Mouse (Mus musculus) cerebellum, adult 11-12 months (tissue): ENCODE results near the gene Tbp.

Source experiments
- DNase-seq: peaks from one replicate; pipeline ENCODE4 v3.0.0; 2022

Tbp gene

DNA sequence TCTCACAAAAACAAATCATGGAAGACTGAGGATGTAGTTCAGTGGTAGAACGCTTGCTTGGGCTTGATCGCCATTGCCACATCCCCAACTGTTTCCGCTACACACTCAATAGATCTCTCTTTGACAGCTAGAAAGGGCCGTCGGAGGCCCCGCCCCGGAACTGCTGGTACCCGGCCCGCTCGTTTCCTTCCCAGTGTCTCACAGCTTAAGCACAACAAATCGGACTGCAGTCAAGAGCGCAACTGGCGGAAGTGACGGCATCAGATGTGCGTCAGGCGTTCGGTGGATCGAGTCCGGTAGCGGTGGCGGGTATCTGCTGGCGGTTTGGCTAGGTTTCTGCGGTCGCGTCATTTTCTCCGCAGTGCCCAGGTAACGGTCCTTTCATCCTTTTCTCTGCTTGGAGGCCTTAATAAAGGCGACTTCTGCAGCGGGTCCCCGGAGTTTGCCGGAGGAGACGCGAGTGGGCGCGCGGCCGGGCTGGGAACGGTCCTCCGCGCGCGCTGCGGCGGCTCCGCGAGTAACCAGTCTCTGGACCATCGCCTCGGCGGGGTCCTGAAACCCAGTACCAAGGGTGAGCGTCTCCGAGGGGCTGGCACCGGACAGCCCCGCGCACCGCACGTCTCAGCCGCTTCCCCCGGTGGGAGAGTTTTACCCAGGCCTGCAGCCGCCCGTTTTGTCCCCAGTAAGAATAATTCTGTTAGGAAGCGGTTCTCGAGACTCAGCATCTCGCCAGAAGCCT is at the start of gene Tbp, which contains the start of gene Psmb1:
Gene Tbp (plus strand): TSS at position 233 of the 739 bp plus-strand sequence.
Gene Psmb1 (minus strand): TSS at position 96 of the 739 bp plus-strand sequence.
- peak; percentile 96 for DNase-seq

DNA sequence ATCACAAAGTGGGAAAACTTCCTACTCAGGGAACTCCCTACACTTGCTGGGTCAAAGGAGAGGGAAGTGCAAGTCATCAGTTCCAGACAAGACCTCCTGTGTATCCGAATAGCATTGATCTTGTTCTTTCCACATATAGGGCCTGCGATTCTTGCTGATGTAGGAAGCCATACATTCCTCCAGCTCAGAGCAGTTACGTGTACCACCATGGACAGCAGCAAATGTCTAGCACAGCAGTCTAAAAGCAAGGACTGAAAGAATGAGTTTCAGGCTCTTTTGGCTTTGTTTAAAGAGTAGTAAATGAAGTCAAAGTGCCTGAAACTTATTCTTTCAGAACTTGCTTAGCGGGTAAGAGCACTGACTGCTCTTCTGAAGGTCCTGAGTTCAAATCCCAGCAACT is 44.5 kb upstream of the Tbp start:
- no peak for DNase-seq

DNA sequence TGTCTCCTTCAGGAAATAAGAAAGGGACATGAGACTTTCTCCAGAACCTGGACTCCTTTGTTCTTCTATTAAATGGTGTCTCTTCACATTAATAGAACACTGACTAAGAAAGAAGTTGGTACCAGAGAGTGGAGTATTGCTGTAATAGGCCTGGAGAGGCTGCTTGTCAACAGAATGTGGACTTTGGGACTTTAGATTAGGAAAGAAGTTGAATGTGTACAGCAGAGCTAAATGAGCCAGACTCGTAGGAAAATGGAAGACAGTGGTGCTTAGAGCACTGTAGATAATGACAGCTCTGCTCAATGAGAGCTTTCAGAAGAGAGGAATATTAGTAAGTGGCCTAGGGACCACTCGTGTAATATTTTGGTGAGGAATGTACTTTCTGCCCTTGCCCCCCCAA is 43.1 kb upstream of the Tbp start:
- DNase-seq = no peak

DNA sequence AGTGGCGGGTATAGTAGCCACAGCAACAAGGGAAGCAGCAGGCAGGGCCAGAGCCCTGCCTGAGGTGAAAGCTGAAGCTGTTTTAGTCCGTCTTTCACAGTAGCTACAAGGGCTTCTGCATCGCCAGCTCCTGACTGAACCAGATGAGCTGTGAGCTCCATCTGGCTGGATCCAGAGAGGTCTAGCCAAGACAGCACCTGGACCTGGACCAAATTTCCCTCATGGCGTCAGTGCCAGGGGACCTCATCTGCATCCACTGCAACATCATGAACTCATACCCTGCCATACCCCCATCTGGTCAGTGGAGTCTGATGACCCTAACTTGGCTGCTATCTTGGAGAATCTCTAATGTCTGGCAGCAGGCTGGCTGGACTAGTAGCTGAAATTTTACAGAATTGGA is 39.9 kb upstream of the Tbp start:
- no peak for DNase-seq

DNA sequence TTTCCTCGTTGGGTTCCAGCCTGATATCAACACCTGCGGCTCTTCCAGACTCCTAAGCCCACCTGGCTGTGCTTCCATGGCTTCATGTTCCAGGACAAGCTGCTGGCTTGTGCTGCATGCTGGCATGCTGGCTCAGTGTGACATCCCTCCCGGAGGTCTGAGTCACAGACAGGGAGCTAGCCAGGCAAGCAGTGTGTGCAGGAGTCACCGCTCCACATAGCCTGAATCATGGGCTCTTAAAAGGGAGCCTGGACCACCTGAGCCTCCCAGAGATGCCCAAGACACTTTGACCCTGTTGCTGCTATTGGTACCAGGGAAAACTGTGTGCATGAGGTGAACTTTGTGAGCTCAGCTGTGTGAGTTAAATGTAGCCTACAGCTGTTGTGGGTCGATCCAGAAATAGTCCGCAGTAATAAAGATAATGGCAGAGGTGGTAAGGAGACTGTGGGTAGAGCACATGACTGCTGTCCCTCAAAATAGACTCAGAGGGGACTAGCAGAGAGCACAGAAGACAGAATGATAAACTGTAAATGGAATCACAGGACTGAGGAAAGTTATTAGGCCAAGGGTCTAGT is 37.7 kb upstream of the Tbp start:
- no peak for DNase-seq

DNA sequence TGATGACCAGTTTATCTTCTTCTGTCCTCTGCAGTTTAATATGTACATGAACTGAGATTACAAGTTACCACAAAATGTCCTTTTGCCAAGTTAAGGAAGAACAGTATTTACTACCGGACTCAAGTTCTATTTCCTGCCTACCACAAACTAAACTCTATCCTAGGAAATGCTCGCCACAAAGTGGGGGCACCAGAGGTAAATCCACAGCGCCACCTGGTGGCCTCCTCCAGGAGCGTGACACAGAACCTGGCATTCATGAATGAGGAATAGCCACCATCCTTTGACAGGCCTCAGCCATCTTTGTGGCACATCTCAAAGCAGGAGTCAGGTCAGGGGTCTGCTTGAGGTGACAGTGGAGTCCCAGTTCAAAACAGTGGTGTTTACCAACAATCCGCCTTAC is 32.0 kb upstream of the Tbp start:
- DNase-seq = peak; percentile 17

DNA sequence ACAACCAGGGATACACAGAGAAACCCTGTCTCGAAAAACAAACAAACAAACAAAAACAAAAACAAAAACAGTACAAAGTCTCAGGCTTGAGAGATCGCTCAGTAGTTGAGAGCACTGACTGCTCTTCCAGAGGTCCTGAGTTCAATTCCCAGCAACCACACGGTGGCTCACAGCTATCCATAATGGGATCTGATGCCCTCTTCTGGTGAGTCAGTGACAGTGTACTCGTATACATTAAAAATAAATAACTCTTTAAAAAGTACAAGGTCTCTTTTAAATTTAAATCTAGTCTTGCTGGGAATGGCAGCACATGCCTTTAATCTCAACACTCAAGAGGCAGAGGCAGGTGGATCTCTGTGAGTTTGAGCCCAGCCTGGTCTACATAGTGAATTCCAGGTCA is 27.0 kb upstream of the Tbp start:
- DNase-seq = no peak

DNA sequence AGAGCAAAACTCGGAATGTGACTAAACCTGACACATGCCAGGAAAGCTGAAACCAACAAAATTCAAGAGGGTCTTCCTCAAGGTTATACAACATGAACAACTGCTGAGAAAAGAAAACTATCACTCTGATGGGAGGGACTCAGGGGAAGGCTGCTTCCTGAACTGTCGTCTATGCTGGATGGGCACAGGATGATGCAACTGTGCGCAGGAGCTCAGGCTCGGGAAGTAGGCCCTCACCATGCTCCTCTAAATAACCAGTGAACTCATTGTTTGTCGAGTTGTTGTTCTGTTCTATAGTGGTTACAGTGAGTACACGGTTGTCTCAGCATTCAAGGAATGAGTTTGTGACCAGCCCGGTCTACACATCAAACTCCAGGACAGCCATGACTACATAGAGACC is 9.1 kb upstream of the Tbp start:
- DNase-seq = no peak

DNA sequence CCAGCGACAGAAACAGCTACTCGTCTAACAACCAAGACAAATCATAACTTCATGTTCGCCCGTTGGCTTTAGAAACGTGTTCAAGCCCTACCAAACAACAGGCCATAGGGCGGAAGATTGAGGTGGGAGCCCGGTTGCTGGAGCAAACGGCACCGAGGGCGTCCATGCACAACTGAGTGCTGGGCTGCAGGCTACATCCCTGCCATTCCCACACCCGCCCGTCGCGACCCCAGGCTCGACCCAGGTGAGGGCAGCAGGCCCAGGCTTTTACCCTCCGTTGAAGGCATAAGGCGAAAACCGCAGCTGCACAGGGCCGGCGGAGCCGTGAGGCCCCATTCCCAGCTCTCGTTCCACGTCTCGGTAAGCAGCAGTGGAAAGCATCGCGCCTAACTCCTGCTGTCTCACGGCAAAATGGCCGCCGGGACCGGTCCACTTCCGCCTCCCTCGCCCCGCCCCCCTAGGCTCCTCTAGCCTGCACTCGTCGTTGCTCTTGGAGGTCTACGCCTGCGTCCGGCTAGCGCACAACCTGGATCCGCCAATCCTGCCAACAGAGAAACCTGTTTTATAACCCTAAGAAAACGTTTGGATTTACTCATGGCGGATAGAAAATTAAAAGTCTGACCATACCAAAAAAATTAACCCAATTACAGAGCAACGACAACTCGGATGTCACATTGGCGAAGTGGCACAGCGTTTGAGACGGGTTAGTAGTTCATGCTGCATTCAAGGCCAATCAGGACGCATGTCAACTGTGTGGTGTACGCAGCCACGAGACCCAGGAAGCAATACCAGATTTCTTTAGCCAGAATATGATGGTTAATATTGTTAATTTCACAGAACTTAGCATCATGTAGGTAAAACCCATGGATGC is 1.6 kb upstream of the Tbp start:
- peak; percentile 92 for DNase-seq

DNA sequence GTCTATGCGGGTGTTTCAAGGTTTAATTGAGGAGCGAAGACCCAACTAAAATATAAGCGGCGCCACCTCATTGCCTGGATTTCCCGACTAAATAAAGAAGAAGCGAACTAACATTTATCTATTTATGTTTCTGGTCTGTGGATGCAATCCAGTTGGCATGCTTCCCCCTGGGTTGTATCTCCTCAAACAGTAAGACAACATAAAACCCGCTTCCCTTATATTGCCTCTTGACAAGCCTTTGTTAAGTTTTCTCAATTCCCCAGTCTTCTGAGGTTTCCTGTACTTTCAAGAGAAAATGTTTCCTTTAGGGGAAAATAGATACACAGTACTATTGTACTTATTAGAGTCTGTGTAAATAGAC is 955 bp upstream of the Tbp start:
- DNase-seq = peak; percentile 43

DNA sequence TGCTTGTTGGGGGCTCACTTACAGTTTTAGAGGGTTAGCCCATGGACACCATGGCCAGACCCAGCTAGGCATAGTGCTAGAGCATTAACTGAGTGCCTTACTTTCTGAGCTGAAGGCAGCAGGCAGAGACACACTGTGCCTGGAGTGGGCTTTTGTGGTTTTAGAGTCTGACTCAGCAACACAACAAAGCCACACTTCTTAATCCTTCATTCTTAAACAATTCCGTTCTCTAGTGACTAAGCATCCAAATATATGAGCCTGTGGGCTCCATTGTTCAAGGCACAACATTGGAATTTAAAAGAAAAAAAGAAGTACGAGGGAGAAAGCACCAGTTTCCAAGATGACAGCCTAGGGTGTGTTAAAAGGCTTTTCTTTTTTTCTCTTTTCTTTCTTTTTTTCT is 11.0 kb downstream of the Tbp start:
- DNase-seq = no peak

DNA sequence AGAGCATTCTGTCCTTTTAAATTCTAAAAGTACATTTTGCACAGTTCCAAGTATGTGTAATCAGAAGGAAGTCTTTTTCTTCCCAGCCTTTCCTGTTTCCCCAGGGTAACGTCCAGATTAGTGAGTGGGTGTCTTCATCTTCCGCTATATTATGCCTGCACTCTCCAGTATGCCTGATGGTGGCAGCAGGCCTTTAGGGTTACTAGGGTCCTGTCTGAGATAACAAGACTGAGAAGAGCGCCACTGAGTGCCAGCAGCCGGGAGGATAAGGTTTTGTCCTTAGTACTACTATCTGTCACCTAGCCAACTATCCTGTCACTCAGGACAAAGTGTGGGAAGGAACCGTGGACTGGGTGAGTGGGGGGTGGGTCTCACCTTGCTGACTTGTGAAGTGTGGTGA is 18.1 kb downstream of the Tbp start:
- no peak for DNase-seq

DNA sequence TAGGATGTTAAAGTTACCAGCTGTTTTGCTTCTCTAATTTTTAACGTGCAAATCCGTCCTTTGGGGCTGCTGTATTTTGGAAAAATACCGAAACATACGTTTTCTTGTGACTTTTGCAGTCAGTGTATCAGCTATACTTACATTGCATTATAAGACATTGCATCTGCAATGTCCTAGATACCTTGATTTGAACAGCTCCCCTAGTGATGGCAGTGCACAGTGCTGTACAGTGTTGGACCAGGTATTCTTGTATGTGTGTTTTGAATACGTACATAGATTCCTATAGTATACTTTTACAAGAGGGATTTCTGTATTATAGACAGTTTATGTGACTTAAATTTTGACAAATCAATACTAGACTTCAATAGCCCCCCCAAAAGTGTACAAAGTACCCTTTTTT is 18.5 kb downstream of the Tbp start:
- no peak for DNase-seq

DNA sequence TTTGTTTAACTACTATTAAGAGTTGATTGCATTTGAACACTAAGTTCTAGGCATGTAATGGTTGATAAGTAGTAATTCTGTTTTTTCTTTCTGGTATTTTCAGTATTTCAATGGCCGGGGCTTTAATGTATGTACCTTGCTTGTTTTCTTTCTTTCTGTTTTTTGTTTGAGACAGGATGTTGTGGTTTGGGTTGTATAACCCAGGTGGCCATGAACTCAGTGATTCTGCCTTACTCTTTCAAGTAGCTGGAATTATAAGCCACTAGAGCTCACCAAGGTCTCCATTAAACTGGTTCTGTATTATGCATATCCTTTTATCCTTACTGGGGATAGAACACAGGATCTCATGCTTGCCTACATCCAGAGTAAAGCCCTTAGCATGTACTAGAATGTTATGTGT is 19.1 kb downstream of the Tbp start:
- no peak for DNase-seq

DNA sequence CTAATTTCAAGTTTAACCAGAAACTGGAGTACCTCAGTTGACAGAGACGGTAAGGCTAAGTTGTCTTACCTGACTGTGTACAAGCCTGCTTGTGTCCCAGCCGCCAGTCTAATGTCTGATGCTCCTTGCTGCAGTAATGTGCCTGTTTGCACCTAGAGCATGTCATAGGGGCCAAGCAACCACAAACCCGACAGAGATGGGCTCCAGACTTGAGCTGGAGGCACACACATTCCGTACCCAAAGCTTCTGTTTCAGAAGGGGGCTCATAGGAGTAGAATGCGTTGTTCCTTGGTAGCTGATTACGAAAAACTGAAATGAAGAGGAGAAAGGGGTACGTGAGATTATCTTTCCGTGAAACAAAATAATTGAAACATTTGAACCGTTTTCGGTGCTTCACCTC is 26.6 kb downstream of the Tbp start:
- no peak for DNase-seq

DNA sequence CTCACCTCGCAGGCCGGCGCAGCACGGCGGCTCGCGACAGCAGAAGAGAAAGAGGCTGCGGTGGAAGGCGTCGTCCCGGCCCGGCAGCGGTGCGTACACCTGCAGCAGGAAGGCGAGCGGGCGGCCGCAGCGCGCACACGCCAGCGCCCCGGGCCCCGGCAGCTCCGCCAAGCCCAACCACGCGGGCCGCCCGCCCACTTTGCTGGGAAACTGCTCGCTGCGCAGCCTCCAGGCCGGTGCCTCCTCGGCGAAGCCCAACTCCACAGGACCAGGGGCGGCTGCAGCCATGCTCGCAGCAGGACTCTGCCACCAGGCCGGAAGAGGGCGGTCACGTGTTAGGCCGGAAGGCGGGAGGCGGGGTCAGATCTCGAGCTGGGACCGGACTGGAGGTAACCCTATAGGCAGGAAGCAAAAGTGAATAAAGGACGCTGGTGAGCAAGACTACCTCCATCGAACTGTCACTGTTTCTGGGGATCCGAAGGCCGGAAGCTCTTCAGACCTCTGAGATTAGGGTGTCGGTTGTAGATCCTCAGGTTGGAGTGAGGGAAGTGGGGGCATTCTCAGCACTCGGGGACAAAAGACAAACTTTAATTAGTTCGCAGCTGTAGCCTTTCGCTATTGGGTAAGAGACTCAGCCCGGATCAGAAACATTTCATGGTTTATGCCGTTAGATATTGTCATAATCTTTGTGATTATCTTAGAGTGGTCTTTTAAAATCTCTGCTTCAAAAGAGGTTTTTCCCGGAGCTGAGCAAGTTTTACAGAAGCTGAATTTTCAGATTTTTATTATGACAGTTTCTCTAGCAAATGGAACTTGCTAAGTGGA is 27.5 kb downstream of the Tbp start, which contains the start of gene Pdcd2:
Gene Pdcd2 (minus strand): TSS at position 316 of the 825 bp plus-strand sequence.
- DNase-seq = peak; percentile 93

DNA sequence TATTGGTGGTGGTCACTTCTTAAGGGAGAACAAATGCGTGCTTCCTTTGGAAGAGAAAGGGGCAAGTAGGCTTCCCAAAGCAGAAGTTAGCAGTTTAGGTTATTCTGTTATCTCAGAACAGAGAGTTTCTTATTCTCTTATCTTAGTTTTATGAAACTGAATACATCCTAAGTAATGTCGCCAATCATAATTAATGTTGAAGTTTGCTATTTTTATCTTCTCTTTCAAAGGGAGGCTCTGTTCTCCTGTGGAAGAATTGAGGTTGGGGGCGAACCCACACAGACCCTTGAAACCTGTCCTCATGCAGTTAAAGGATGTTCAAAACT is 28.1 kb downstream of the Tbp start:
- no peak for DNase-seq

DNA sequence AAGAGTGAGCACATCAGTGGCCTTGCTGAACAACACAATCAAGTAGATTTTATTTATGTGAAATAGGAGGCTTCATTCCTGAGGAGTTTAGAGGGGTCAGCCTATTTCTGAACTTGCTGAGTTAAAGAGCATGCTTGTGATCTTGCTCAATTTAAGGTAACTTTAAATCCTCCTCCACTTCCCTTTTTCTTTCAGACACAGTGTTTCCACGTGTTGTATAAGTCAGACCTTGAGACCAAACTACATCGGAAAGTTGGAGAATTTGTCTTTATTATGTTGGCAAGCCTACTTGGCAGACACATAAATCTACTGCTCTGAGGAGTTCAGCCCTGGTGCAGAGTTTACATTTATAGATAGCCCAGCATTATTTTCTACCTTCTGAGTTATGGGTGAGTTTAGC is 29.2 kb downstream of the Tbp start:
- DNase-seq = no peak

DNA sequence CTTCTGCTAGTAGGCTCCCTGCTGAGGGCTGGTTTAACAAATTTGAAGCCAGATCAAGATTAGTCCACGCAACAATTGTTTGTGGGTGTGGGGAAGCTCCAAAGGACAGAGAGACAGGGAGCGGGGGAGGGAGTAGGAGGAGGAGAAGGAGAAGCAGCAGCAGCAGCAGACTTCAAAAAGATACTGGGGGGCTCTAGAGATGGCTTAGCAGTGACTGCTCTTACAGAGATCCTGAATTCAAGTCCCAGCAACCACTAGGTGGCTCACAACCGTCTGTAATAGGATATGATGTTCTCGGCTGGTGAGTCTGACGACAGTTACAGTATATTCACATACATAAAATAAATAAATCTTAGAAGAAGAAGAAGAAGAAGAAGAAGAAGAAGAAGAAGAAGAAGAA is 30.5 kb downstream of the Tbp start:
- no peak for DNase-seq

DNA sequence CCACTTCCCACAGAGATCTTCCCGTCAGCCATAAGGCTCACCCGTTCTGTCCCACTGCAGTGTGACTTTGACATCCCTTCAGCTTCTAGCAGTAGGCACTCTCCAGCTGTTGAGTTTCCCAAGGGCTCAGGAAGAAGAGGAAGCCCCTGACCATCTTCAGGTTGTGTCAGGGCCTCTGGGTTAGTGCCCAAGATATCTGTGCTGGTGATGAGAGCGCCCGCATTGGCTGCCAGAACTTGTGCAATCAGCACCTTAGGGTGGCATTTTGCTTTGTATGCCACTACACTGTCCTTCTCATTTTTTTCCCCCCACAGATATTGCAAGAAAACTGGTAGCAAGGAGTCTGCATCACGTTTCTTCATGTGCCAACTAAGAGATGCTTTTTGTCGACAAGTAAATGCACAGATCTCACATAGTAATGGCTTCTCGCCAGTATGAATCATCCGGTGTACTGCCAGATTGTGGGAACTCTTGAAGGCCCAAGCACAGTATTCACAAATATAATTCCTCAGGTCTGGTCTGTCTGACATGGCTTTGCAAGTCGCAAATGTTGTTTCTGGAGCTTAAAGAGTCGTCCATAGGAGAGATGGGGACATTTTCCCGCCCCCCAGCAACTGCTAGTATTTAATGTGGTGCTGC is 35.6 kb downstream of the Tbp start:
- no peak for DNase-seq

DNA sequence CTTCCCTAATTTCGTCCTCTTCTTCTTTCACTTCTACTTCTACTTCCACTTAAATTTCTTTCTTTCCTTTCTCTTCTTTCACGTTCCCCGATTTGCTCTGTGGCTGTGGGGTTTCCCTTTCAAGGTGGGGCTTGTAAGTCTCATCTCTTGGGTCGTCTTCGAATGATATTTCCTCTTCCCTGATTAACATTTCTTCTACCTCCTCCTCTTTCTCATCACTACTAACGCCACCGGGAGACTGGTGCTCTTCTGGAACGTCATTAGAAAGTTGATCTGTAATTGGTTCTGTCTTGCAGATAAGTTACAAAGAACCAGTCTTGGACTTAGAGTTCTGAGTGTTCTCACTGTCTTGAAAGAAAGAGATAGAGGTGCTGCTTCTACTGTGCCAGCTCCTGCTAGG is 36.3 kb downstream of the Tbp start:
- DNase-seq = no peak

DNA sequence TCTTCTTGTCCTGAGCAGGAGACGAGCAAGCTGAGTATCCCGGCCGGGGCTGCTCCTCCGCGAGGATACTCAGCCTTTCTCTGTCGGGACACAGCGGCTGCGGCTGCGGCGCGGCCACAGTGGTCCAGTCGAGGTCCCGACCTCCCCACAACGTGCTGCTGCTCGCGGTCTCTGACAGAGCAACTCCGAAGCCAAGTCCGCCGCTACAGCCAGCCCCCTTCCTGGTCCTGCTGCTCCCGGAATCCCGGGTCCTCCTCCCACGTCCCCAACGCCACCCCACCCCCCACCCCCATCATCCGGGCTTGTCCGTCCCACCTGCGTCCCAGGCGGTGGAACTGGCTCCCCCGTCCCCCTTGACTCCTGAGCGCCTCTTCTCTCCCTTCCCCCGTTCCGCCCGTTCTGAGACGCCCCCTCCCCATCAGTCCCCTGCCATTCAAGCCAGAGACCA is 36.8 kb downstream of the Tbp start:
- no peak for DNase-seq

DNA sequence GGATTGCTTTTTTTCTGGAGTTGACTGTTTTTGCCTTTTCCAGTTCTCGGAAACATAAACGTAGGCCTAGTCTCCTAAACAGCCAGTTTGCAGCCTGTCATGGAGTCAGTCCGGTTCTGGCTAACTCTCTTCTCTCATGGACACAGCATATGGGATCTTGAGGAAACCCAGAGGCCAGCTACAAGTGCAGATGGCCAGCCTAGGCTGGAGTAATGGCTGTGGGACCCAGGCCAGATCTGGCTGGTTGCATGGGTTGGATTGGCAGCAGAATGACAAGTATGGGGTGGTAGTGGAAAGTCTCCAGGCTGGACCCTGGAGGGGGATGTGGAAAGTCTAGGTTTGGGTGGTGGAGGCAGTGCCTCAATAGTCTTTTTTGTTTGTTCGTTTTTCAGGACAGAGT is 40.6 kb downstream of the Tbp start:
- no peak for DNase-seq
